Mouse (Mus musculus) liver, embryonic 16.5 days (tissue): ENCODE data around the gene Serping1. TPM values are rescaled to one million over a fixed set of nuclear protein-coding genes. Genes with fewer than 3 reads are reported as not detected.
A peak's percentile ranks its signal among the peaks of the same experiment; 100 is the strongest.

ENCODE experiments used
- ATAC-seq: fragments of 200-750 bp; cut with Nextera tagmentation; 2 replicates; pipeline ENCODE4 v1.8.0; 2017; ENCODE audit warnings: low read depth, mild to moderate bottlenecking, moderate number of reproducible peaks, moderate library complexity
- H3K27ac ChIP-seq: fragments of 300-500 bp; sonication (generic); 2 replicates; pipeline ENCODE4 v1.5.1; 2014; ENCODE audit warnings: mild to moderate bottlenecking, low read length
- H3K27me3 ChIP-seq: fragments of 300-500 bp; sonication (generic); 2 replicates; pipeline ENCODE4 v1.6.1; 2014; ENCODE audit warnings: low read depth, low read length, mixed read lengths; ENCODE audit not compliant: control insufficient read depth, insufficient read depth
- H3K36me3 ChIP-seq: fragments of 300-500 bp; sonication (generic); 2 replicates; pipeline ENCODE4 v1.6.1; 2014; ENCODE audit warnings: mild to moderate bottlenecking; ENCODE audit not compliant: control insufficient read depth, insufficient read depth
- H3K4me1 ChIP-seq: fragments of 300-500 bp; sonication (generic); 2 replicates; pipeline ENCODE4 v1.6.1; 2014; ENCODE audit warnings: low read depth, low read length, mixed read lengths; ENCODE audit not compliant: control insufficient read depth
- H3K4me2 ChIP-seq: fragments of 300-500 bp; sonication (generic); 2 replicates; pipeline ENCODE4 v1.6.1; 2014; ENCODE audit warnings: low read depth, low read length, mixed read lengths
- H3K4me3 ChIP-seq: fragments of 300-500 bp; sonication (generic); 2 replicates; pipeline ENCODE4 v1.5.1; 2014; ENCODE audit warnings: low read depth, mild to moderate bottlenecking, low read length
- H3K9ac ChIP-seq: fragments of 300-500 bp; sonication (generic); 2 replicates; pipeline ENCODE4 v1.6.1; 2014; ENCODE audit warnings: low read depth, low read length
- H3K9me3 ChIP-seq: fragments of 300-500 bp; sonication (generic); replicated peaks from 2 replicates; pipeline ENCODE4 v1.6.1; 2016; ENCODE audit warnings: low read length; ENCODE audit not compliant: control insufficient read depth
- WGBS: fragments of 180-500 bp; shearing (Covaris S2); extraction: QIAGEN DNeasy Blood & Tissue Kit; methylation state at CpG from one replicate; pipeline ENCODE4 v1.1.7; 2014; ENCODE audit not compliant: insufficient replicate concordance; 5-methylcytosine and 5-hydroxymethylcytosine counted together
- polyA plus RNA-seq: library from polyadenylated mRNA; unstranded; fragments of >200 nt; fragmentation: Nextera tagmentation; extraction: Ambion mirVana; gene quantifications from 2 replicates; pipeline ENCODE4 v1.2.1, GENCODE M21; 2015

Gene Serping1
- polyA plus RNA-seq, 1 experiment from 2014 or later: 133 TPM

DNA sequence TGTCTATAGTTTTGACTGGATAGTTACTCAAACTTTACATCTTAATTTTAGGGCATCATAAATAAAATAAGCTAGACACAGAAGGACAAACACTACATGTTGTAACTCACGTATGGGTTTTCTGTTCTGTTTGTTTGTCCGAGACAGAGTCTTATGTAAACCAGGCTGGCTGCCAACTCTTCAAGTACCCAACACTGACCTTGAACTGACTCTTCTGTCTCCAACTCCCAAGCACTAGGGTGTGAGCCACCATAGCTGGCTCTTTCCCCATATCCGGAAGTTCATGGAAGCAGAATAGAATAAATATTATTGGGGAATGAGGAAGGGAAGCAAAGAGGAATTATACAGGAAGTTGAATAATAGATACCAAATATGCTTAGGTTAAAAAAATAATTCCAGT, 17.3 kb upstream of the Serping1 start:
- H3K27me3 ChIP-seq: peaks cover 10% of the 10 kb centered on the region; the same call in 1 of the 2 replicates
- H3K9ac ChIP-seq: no peak overlapping the region
- H3K27ac ChIP-seq: no peak overlapping the region; the same call in 1 of the 2 replicates
- no peak for ATAC-seq
- peaks cover 6% of the 10 kb centered on the region; the same call in 1 of the 2 replicates for H3K9me3 ChIP-seq
- H3K36me3 ChIP-seq: no peaks in the 10 kb centered on the region
- H3K4me1 ChIP-seq: peaks cover 17% of the 10 kb centered on the region
- peak overlapping the region; percentile 18; the same call in 1 of the 2 replicates for H3K4me3 ChIP-seq
- H3K4me2 ChIP-seq: peak overlapping the region; percentile 36; the same call in 1 of the 2 replicates
- 67% methylated on average over 3 of the region's 3 CpGs for WGBS

DNA sequence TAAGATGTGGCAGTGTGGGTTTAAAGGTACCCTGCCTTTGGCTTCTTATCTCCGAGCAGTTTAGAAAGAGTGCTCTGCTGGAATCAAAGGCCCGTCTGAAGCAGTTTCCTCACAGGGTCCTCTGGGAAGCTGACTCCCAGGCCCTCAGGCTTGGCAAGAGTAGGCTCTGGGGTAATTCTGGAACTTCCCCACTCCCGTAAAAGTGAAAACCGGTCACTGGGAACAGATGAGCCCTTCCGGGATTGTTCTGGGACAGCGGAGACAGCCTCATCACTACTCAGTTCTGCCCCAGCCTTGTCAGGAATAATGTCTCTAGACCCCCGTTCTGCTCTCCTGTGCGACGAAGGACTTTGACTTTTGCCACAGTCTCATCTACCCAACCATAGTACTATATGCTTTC, 15.2 kb upstream of the Serping1 start:
- peaks cover 17% of the 10 kb centered on the region for H3K4me1 ChIP-seq
- no peak for ATAC-seq

DNA sequence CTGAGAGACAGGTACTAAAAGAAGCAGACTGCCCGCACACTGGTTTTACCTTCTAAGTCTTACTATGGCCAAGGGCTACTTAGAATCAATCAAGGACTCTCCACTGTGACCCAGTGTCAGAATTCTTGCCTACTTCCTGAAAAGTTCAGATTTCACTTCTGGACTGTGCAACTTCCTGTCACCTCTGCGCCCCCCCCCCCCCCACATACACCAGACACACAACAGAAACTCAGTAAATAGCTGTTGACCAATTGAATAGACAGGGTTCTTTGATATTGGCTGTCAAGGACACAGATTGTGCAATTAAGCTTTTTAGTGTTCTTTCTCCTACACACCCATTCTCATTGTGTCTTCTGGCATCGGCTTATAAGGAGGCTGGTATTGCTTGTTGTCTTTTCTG, 13.1 kb upstream of the Serping1 start:
- no peak overlapping the region for H3K27ac ChIP-seq
- H3K4me2 ChIP-seq: no peak overlapping the region
- no peak overlapping the region for H3K4me3 ChIP-seq
- H3K9ac ChIP-seq: no peak overlapping the region
- ATAC-seq: no peak
- no peaks in the 10 kb centered on the region for H3K36me3 ChIP-seq
- H3K4me1 ChIP-seq: peaks cover 10% of the 10 kb centered on the region
- 47% methylated on average over 3 of the region's 3 CpGs for WGBS
- no peaks in the 10 kb centered on the region for H3K9me3 ChIP-seq
- H3K27me3 ChIP-seq: peaks cover 10% of the 10 kb centered on the region; the same call in 1 of the 2 replicates

More for the DNA sequence above, 15.2 kb upstream of the Serping1 start:
- no peak overlapping the region for H3K4me3 ChIP-seq
- H3K4me2 ChIP-seq: no peak overlapping the region
- H3K9me3 ChIP-seq: peaks cover 6% of the 10 kb centered on the region; the same call in 1 of the 2 replicates
- peaks cover 10% of the 10 kb centered on the region; the same call in 1 of the 2 replicates for H3K27me3 ChIP-seq
- no peak overlapping the region for H3K9ac ChIP-seq
- WGBS: 57% methylated on average over 9 of the region's 9 CpGs
- H3K27ac ChIP-seq: no peak overlapping the region
- no peaks in the 10 kb centered on the region for H3K36me3 ChIP-seq

DNA sequence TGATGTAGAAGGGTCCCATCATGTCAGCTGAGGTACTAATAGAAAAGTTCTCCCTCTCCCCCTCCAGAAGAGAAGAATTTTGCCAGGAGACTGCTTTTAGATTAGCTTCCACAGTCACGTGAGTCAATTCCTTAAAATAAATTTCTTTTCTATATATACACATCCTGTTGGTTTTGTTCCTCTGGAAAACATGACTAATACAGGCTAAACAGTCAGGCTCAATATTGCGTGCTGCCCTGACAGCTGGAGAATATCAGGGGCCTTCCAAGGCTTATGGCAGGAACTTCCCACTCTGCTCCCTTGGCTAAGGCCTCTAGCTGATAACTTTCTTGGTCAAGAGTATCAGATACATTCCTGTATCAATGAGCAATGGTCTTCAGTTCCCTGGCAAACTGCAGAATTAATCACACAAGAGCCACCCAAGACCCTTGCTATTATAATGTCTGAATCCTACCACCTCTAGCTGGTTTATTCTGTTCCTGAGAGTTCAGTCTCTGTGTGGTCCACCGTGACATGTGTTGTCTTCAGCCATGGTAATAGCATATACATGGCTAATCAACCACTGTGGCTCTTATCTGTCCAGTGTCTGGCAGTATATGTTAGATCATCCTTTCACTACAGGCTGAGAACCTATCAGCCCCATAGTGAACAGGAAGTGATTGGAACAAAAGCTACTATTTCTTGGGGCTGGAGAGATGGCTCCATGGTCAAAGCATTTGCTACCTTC, 8.8 kb upstream of the Serping1 start:
- H3K27me3 ChIP-seq: peaks cover 8% of the 10 kb centered on the region; the same call in 1 of the 2 replicates

DNA sequence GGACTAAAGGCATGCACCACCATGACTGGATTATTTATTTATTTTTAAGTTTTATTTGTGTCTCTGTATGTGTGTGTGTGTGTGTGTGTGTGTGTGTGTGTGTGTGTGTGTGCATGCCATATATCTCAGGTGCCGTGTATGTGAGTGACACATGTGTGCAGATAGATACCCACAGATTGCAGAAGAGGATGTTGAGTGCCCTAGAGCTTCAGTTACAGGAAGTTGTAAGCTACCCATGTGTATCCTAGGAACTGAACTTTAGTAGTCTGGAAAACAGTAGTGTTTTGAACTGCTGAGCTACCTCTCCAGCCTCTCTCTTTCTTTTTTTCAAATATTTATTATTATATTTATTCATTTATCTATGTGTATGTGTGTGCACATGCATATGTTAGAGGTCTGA, 8.1 kb upstream of the Serping1 start:
- ATAC-seq: no peak
- no peak overlapping the region for H3K9ac ChIP-seq
- no peak overlapping the region for H3K4me3 ChIP-seq
- H3K27ac ChIP-seq: no peak overlapping the region
- no peaks in the 10 kb centered on the region for H3K9me3 ChIP-seq
- WGBS: 35% methylated on average over 1 of the region's 1 CpGs
- no peaks in the 10 kb centered on the region for H3K36me3 ChIP-seq
- no peak overlapping the region for H3K4me2 ChIP-seq
- H3K4me1 ChIP-seq: peaks cover 3% of the 10 kb centered on the region; the same call in 1 of the 2 replicates
- peaks cover 14% of the 10 kb centered on the region for H3K27me3 ChIP-seq

More for the DNA sequence above, 8.8 kb upstream of the Serping1 start:
- Histone ChIP-seq H3K4me2 (no peak overlapping the region), H3K9ac (no peak overlapping the region), H3K36me3 (no peaks in the 10 kb centered on the region), H3K4me1 (peaks cover 6% of the 10 kb centered on the region; the same call in 1 of the 2 replicates), H3K9me3 (no peaks in the 10 kb centered on the region), H3K4me3 (no peak overlapping the region), H3K27ac (no peak overlapping the region)
- WGBS: 47% methylated on average over 3 of the region's 3 CpGs
- ATAC-seq: no peak

DNA sequence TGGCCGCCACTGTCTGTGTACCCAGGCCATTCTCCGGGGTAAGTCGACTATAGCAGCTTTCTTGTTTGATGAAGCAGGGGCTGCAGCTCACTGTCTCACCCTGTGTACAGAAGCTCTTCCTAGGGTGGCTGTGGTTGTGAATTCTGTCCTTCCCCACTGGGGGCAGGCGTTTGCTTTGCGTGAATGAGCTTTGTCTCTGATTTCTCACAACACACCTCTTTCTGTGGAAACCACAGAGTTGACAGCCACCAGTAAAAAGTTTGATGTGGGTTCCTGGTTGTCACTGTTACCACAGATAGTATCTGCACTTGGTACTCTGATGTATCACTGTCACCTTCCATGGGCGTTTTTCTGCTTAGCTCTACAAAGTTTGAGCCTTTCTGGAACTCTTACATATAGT, 4.0 kb upstream of the Serping1 start:
- Histone ChIP-seq H3K9ac (no peak overlapping the region), H3K4me2 (no peak overlapping the region), H3K27me3 (peaks cover 23% of the 10 kb centered on the region), H3K9me3 (no peaks in the 10 kb centered on the region), H3K4me3 (no peak overlapping the region), H3K4me1 (no peaks in the 10 kb centered on the region; the same call in 1 of the 2 replicates), H3K36me3 (no peaks in the 10 kb centered on the region), H3K27ac (no peak overlapping the region)
- no peak for ATAC-seq
- 27% methylated on average over 6 of the region's 6 CpGs for WGBS

GRCm38 (mm10) chr2:84777706-84778105, 2.5 kb upstream of the Serping1 start:
- no peak overlapping the region for H3K4me3 ChIP-seq
- no peak overlapping the region for H3K9ac ChIP-seq
- H3K27ac ChIP-seq: no peak overlapping the region
- H3K36me3 ChIP-seq: no peaks in the 10 kb centered on the region
- WGBS: 63% methylated on average over 3 of the region's 3 CpGs
- no peaks in the 10 kb centered on the region for H3K9me3 ChIP-seq
- H3K27me3 ChIP-seq: peaks cover 29% of the 10 kb centered on the region
- H3K4me2 ChIP-seq: no peak overlapping the region
- ATAC-seq: no peak
- H3K4me1 ChIP-seq: no peaks in the 10 kb centered on the region; the same call in none of the 2 replicates

DNA sequence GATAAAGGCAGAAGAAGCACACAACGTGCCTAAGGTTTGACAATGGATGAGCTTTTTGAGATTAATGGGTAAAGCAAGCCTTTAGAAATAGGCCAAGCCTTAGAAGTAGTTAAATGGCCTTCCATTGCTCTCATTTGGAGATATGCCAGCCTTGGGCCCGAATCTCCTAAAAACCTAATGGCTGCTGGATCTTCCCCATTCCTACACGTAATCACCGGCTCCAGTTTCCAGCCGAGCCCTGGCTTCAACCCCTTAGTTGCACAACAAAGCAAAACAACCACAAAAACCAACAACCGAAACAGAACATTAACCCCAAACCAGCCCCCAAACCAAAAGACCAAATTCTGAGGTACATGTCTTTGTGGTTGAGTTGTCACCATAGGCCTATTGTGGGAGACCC, 421 bp upstream of the Serping1 start:
- no peak overlapping the region for H3K4me3 ChIP-seq
- peaks cover 29% of the 10 kb centered on the region for H3K27me3 ChIP-seq
- H3K4me2 ChIP-seq: no peak overlapping the region
- no peak overlapping the region for H3K27ac ChIP-seq
- no peaks in the 10 kb centered on the region; the same call in none of the 2 replicates for H3K4me1 ChIP-seq
- no peak for ATAC-seq
- H3K9me3 ChIP-seq: no peaks in the 10 kb centered on the region
- H3K36me3 ChIP-seq: no peaks in the 10 kb centered on the region
- no peak overlapping the region for H3K9ac ChIP-seq
- WGBS: 55% methylated on average over 6 of the region's 6 CpGs

DNA sequence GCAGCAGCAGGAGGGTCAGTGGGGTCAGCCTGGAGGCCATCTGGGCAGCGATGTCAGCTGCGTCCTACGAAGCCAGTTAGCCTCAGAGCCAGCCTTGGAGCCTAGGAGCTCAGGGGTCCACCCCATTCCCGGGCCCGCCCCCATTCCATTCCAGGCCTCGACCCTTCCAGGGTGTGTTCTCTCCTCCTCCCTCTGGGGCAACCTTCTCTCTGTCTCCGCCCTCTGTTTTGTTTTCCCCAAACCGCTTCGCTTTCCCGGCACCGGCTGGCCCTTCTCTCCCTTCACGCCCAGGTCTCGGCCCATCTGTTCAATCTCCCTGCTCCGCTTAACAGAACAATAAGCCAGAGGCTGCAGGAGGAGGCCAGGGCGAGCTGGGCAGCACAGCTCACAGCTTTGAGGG, 493 bp downstream of the Serping1 start:
- no peaks in the 10 kb centered on the region for H3K36me3 ChIP-seq
- no peaks in the 10 kb centered on the region for H3K9me3 ChIP-seq
- 24% methylated on average over 15 of the region's 15 CpGs for WGBS
- no peaks in the 10 kb centered on the region; the same call in none of the 2 replicates for H3K4me1 ChIP-seq
- no peak overlapping the region for H3K9ac ChIP-seq
- ATAC-seq: peak; percentile 79
- peak overlapping the region; percentile 15 for H3K4me2 ChIP-seq
- H3K27ac ChIP-seq: no peak overlapping the region
- peak overlapping the region; percentile 23 for H3K4me3 ChIP-seq
- H3K27me3 ChIP-seq: peaks cover 29% of the 10 kb centered on the region
